Mouse (Mus musculus) ovary, postnatal 10 days (tissue): ENCODE measurements around the gene Spry1.

Experiments used
- DNase-seq: peaks from one replicate; pipeline ENCODE4 v3.0.0; 2022; ENCODE audit warnings: low spot score

Gene Spry1

DNA sequence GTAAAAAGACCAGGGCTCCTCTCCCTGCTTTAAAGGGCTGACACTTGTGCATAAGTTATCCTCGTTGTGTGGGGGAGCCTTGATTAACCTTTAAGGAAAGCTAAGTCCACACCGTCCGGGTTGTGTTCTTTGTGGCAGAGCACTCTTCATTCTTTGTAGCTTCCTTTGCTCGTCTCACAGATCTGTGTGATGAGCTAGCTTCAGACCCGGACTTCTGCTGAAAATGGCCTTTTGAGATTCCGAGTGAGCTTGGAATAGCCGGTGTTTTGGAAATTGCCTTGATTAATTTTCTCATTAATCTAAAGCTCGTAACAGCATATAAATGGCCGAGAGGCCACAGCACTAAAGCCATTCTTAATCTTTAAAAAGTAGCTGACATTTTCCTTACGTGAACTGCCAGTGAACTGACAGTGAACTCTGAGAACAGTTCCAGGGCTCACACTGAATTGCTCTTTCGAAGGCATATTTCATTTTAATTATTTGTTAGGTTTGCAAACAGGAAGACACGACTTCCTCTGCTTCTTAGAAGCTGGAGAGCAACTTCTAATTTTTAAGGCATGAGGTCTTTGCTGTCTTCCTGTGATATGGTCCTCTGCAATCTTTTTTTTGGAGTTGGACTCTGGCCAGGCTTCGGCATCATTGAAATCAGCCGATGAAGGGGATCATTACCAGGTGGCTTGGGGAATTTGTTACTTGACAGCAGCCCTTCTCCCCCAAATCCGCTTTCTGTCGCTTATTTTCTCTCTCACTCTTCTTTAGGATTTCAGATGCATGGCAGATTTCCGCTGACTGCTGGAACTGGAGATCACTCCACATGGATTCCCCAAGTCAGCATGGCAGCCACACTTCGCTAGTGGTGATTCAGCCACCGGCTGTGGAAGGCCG is 2.3 kb downstream of the Spry1 start:
- DNase-seq = no peak

DNA sequence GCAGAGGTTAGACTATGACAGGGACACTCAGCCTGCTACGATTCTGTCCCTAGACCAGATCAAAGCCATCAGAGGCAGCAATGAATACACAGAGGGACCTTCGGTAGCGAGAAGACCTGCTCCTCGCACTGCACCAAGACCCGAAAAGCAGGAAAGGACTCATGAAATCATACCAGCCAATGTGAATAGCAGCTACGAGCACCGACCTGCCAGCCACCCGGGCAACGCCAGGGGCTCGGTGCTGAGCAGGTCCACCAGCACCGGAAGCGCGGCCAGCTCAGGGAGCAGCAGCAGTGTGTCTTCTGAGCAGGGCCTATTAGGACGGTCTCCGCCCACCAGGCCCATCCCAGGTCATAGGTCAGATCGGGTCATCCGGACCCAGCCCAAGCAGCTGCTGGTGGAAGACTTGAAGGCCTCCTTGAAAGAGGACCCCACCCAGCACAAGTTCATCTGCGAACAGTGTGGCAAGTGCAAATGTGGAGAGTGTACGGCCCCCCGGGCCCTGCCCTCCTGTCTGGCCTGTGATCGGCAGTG is 3.0 kb downstream of the Spry1 start:
- no peak for DNase-seq

- DNase-seq = no peak
Measured at GRCm38 (mm10) chr3:37643411-37643810, 3.7 kb downstream of the Spry1 start.

- no peak for DNase-seq
Measured at GRCm38 (mm10) chr3:37643903-37644302, 4.2 kb downstream of the Spry1 start.

DNA sequence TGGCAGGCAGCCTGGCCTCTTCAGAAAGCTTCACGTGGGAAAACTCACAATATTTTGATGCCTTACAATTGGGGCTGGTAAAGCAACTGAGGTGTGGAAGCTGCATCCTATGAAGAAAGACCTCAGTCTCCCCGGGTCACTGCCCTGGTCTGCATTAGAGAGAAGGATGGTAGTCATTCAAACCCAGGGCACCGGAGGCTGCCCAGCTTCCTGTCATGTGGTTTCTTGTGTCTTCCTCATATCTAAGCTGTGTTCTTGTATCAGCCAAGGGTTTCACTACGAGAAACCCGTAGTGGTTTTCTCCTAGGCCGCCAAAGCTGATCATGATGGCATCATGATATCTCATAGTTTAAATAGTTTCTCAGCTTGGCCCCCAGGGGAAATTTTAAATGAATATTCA is 5.3 kb downstream of the Spry1 start:
- no peak for DNase-seq

GRCm38 (mm10) chr3:37646221-37646620 is 6.5 kb downstream of the Spry1 start:
- DNase-seq = no peak

DNA sequence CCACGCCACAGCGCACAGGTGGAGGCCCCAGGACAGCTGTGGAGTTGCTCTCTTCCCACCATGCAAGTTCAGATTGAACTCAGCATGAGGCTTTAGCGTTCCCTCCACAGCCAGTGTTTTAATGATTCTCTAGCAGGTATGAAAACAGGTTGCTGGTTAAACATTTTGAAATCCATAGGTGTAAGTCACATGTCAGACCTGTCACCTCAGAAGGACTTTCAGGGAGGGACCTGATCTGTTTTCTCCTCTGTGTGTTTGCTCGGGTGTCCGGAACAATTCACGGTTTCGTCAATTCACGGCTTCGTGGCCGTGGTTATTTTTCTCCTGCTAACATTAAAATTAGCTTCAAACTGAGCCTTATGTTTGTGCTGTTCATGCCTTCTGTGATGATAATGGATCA is 7.5 kb downstream of the Spry1 start:
- no peak for DNase-seq

DNA sequence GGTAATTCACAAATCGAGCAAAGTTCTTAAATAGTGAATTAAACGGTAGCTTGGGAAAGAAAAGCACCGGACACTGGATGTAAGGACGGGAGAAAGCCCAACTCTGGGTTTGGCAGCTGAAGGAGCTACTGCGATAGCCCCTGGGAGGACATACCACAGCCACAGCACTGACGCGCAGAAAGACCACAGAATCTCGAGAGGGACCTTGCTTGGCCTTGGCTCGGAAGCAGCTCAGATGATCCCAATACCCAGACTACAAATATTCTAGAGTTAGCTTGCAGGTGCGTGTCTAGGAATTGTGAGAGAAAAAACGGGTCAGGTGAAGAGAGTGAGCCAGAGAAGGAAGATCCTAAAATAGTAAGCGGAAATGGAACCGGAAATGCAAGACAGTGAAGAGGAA is 8.5 kb downstream of the Spry1 start:
- no peak for DNase-seq

GRCm38 (mm10) chr3:37649281-37649680 is 9.5 kb downstream of the Spry1 start:
- no peak for DNase-seq

DNA sequence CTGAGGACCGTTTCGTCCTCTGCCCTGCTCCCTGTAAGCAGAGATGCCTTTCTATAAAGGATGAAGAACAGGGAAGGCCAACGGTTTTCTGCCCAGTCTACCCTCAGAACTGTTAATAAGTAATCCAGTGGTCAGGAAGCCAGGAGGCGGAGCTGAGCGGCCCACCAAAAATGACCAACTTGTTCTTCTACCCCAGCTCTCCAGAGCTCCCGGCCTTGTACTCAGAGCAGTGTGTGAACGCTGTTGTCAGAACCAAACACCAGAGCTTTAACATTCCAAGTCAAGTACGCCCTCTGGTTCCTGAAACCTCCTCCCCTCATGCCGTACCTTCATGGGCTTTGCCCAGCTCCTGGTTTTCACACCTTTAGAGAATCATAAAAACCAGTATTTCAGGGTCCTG is 12.8 kb downstream of the Spry1 start:
- DNase-seq = no peak

- DNase-seq = no peak
Measured at GRCm38 (mm10) chr3:37653935-37654729, 14.4 kb downstream of the Spry1 start.

GRCm38 (mm10) chr3:37654787-37655186 is 15.0 kb downstream of the Spry1 start:
- no peak for DNase-seq

DNA sequence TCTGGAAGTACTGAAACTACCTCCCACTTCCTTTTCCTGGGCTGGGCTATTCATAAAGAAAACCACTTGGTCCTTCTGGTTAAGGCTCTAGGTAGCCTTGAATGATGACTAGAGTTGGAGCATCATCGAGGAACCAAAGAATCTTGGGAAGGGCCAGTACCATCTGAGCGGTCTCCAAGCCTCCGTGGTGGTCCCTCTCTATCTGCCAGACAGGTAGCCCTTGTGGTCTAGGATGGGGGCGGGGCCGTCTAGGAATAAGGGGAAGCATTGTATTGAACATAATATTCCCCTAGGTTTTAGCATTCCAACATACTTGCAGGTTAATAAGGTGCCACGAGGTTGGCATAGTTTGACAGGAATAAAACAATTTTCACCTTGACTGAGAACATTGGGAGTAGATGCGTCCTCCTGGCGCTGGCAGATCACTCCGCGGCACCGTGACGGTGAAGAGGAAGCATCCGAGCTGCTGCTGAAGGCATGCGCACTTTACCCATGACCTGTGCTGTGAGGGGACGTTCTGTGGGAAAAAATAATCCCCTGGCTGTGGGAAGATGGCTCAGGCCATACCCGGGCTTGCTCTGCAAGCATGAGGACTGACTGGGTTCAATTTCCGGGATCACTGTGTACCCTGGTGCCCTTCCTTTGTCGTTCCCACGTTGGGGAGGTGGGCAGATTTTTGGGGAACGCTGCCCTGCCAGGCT is 16.3 kb downstream of the Spry1 start:
- DNase-seq = no peak

DNA sequence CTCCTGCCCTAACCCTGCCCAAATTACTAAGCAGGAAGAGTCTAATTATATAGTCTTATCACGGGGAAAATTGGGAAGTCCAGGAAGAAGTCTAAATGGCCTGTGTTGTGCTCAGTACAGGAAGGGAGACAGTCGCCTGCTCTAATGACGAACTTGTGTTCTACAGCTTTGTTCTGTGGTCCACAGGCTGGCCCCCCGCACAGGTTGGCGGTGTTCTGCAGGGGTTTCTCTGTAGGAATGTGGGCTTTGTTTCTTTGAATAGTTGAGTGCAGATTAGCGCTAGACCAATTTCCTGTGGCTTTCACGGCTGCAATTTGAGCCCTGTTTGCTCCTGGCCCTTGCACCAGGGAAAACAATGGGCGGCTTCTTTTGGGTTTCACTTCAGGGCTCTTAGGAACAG is 17.3 kb downstream of the Spry1 start:
- no peak for DNase-seq

GRCm38 (mm10) chr3:37658155-37658554 is 18.4 kb downstream of the Spry1 start:
- DNase-seq = no peak

- DNase-seq = no peak
Measured at GRCm38 (mm10) chr3:37659621-37660020, 19.9 kb downstream of the Spry1 start.

- DNase-seq = no peak
Measured at GRCm38 (mm10) chr3:37666291-37667118, 26.8 kb downstream of the Spry1 start.

DNA sequence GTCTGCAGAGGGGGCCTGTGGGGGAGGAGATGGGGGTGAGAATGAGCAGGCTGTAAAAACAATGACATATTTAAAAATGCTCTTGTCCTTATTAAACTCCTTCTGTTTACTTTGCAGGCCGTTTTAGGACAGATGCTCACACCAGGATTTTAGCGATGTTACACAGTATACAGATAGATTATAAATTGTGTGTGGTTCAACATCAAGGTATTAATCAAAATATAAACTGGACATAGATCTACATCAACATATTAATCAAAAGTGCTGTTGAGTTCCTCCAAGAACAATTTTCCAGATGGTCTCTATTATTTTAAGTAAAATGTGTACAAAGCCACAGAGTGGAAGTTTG is 27.3 kb downstream of the Spry1 start:
- DNase-seq = no peak

- DNase-seq = no peak
Measured at GRCm38 (mm10) chr3:37667736-37668135, 28.0 kb downstream of the Spry1 start.

DNA sequence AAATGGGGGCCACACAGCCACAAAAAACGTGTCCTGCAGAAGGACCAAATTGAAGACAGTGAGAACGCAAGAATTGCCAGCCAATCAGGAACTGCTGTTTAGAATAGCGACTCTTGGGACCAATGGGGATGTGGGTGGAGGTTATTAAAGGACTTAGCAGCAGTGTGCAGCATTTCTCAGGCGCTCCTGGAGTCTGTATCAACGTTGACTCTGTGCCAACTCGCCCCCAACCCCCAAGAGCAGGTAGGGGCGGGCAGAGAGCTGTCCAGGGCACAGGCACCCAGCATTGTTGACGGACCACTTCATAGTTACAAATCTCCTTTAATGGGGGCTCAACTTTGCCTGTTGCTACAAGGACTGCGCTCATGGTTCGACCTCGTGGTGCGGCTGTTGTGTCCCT is 28.9 kb downstream of the Spry1 start:
- no peak for DNase-seq

DNA sequence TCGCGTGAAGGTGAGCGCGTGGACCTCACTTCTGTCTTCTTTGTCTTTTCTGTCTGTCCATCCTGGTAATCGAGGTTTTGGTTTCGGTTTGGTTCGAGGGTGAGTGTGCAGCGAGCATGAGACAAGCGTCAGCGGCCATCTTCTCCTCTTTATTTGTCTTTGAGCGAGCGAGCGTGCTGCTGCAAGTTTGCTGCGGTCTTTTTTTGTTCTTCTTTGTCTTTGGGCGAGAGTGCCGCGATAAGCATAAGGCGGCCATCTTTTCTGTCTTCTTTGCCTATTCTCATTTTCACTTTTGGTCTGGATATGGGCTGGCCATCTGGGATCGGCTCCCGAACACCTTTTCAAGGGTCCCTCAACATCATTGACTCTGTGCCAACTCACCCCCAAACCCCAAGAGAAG is 29.4 kb downstream of the Spry1 start:
- DNase-seq = no peak
